Mouse (Mus musculus): ENCODE results near the gene 9430038I01Rik.
A peak's percentile ranks its signal among the peaks of the same experiment; 100 is the strongest.
"Not testable (repeated sequence)": the region's sequence is repeated elsewhere in the genome, so short reads cannot be mapped to it uniquely, and the experiment has no call there.

9430038I01Rik gene

GRCm38 (mm10) chr7:137410337-137411197, at the start of gene 9430038I01Rik:
Gene 9430038I01Rik (minus strand): TSS chr7:137410762.
- peak; percentile 97 for DNase-seq (ENCODE audit: low spot score)

GRCm38 (mm10) chr7:137445321-137445720, 34.8 kb upstream of the 9430038I01Rik start:
- DNase-seq (ENCODE audit: low spot score) = no peak

GRCm38 (mm10) chr7:137442951-137443350, 32.4 kb upstream of the 9430038I01Rik start:
- DNase-seq (ENCODE audit: low spot score) = no peak

DNA sequence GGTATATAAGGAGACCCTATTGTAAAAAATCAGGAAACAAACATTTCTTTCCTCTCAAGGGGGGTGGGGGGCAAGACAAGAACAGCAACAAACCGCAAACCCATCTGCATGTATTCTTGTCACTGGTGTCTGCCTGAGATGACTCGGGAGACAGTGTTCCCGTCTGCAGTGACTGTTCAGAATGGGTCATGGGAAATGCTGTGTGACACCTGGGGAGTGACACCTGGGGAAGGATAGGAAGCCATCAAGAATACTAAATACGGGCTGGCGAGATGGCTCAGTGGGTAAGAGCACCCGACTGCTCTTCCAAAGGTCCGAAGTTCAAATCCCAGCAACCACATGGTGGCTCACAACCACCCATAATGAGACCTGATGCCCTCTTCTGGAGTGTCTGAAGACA, 28.4 kb upstream of the 9430038I01Rik start:
- DNase-seq (ENCODE audit: low spot score) = not testable (repeated sequence)

GRCm38 (mm10) chr7:137438179-137438550, 27.6 kb upstream of the 9430038I01Rik start:
- DNase-seq (ENCODE audit: low spot score) = peak; percentile 44

DNA sequence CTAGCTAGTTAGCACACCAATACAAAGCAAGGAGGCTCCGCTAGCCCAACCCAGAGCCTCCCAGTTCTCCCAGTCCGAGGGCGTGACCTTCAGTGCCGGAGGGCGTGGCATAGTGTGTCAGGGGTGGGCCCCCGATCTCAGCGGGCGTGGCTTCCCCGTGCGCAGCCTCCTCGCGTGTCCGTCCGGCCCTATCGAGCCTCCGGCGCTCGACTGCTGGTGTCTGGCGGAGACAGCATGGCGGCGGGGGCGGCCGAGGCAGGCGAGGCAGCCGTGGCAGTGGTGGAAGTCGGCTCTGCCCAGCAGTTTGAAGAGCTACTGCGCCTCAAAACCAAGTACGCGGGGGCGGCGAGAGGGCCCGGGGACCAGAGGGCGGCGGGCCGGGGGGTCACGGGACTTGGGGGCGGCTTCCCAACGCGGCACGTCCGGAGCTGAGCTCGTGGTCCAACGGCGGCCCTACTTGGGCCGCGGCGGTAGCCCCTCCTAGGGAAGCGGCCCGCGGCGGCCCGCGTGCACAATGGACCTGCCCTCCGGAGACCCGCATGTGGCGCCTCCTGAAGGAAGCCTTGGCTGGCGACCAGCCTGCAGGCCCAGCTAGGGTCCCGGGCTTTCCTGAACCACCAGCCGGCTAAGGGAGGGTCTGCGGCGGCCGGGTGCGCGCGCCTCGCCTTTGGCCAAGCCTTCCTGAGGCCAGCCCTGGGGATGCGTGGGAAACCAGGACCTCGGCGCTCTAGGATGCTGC, 27.0 kb upstream of the 9430038I01Rik start, which contains the start of gene Glrx3:
Gene Glrx3 (plus strand): TSS at position 175 of the 739 bp plus-strand sequence.
- DNase-seq (ENCODE audit: low spot score) = peak; percentile 97

- DNase-seq (ENCODE audit: low spot score) = no peak
Observed at GRCm38 (mm10) chr7:137436901-137437300, 26.3 kb upstream of the 9430038I01Rik start.

GRCm38 (mm10) chr7:137431769-137432603, 21.4 kb upstream of the 9430038I01Rik start:
- peak; percentile 19 for DNase-seq (ENCODE audit: low spot score)

- no peak for DNase-seq (ENCODE audit: low spot score)
Observed at GRCm38 (mm10) chr7:137426693-137427092, 16.1 kb upstream of the 9430038I01Rik start.

GRCm38 (mm10) chr7:137421236-137421635, 10.7 kb upstream of the 9430038I01Rik start:
- DNase-seq (ENCODE audit: low spot score) = no peak

- DNase-seq (ENCODE audit: low spot score) = no peak
Observed at GRCm38 (mm10) chr7:137420550-137420949, 10.0 kb upstream of the 9430038I01Rik start.

DNA sequence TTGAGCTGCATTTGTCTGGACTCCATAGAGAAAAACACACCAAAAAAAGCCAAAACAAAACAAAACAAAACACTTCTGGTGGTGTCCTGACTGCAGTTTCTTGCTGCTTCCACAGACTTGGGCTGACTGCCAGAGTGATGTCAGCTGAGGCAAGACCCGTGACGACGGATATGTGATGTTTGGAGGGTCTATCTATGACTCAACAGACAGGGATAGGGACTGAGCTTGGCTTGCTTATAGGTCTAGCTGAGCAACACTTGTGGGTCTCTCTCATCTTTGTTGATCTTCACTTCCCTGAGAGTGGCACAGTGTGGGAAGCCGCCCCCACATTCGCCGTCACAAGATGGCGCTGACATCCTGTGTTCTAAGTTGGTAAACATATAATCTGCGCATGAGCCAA, 4.1 kb upstream of the 9430038I01Rik start:
- no peak for DNase-seq (ENCODE audit: low spot score)

- DNase-seq (ENCODE audit: low spot score) = no peak
Observed at GRCm38 (mm10) chr7:137407428-137408058, 3.0 kb downstream of the 9430038I01Rik start.

GRCm38 (mm10) chr7:137404146-137404545, 6.4 kb downstream of the 9430038I01Rik start:
- no peak for DNase-seq (ENCODE audit: low spot score)

DNA sequence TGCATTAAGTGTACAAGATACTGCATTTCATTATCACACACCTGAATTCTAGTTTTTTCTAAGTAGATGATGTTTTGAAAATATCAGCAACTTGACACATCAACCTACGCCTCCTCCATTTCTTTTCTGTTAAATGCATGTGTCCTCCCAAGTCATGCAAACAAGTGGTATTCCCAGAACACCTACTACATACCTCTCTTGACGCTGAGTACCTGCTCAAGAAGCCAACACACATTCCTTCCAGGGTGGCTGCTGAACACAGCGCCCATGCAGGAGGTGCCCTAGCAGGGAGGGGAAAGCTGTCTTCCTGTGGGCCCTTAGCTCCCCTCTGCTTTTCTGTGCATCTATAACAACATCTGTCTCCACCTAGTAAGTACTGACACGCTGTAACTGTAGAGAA, 11.6 kb downstream of the 9430038I01Rik start:
- DNase-seq (ENCODE audit: low spot score) = no peak

GRCm38 (mm10) chr7:137397361-137397910, 13.1 kb downstream of the 9430038I01Rik start:
- DNase-seq (ENCODE audit: low spot score) = no peak

DNA sequence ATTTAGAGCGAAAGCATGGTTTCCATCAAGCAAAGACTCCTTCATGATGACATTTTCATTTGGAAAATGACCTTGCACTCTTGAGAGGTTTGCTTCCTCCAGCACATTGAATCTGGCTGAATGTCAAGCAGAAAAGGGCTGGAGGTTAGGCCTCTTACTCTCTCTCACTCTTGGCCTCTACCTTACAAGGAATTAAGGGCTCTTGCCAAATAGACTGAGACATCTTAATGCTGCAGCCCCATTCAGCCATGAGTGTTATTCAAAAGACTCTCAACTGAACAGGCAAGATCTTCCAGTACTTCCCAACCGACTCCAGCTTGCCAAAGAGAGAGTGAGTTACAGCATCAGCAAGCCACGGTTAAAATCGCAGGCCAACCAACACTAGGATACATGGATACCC, 15.1 kb downstream of the 9430038I01Rik start:
- DNase-seq (ENCODE audit: low spot score) = no peak

GRCm38 (mm10) chr7:137387863-137388262, 22.7 kb downstream of the 9430038I01Rik start:
- DNase-seq (ENCODE audit: low spot score) = no peak

DNA sequence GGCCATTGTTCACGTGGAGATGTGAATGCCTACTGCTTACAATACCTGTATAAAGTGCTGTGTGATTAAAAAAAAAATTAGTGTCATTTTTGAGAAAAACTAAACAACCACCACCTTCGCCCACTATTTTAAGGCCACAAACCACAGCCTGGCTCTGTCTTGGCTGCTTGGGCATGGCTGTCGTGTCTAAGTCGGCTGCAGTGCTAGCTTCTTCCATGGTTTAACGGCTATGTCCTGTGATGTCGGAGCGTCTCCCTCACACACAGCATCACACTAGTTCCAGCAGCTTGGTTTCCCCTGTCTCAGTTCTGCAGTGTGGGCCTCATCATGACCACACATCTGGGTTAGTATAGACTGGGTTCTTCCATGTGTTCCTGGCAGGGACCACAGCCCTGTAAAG, 35.6 kb downstream of the 9430038I01Rik start:
- no peak for DNase-seq (ENCODE audit: low spot score)

DNA sequence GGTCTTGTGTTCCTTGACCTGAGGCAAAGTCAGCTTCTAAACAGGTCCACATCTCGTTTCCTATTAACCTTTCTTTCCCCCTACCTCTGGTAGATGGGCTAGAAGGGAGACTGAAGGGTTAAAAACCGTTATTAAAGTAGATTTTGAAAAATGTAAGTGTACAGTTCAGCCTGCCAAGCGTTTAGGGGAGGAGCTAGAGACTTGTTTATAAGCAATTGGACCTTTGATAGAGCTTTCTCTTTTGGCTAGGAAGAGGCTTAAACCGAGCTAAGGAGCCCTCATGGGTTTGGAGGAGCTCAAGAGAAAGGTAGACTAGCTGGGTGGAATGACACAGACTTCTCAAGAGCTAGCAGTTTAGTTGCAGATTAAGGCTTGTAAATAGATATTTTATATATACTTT, 38.8 kb downstream of the 9430038I01Rik start:
- no peak for DNase-seq (ENCODE audit: low spot score)

- peak; percentile 11 for DNase-seq (ENCODE audit: low spot score)
Observed at GRCm38 (mm10) chr7:137370175-137370574, 40.4 kb downstream of the 9430038I01Rik start.

Data from embryo, embryonic 10.5 days (tissue).